In the genomic region with DNA sequence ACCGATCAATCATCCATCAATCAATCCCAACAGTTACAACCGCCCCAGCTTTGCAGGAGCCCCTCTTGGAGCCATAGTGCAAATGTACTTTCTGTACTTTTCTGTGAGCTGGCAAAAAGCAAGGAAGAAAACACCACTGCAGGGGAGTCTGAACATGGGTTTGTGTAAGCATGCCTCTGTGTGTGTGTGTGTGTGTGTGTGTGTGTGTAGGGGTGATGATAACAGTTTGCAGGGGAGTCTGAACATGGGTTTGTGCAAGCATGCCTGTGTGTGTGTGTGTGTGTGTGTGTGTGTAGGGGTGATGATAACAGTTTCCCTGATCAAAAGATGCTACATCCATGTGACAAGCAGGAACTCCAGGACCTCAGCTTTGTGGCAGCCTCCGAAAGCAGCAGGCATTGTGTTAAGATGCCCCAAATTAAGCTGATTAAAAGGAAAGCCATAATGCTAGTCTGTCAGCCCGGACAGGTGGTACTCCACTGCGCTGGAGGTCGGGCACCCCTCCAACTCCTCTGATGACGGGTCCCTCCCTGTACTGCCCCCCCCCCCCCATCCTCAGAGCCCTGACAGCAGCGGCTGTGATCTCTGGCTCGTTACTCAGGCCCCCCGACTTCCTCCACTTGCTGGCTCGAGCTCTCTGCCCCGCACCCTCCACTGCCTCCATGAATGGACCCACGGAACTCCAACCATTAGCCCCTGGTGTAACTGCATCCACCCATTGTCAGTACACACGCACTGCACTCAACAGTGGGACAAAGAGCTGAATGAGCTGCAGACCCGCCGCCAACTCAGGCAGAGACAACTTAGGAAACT, we compare ENCODE assay signal across 13 mouse cellular contexts. TPM values are rescaled to one million over a fixed set of nuclear protein-coding genes. Genes with fewer than 3 reads are reported as not detected.
DNase-seq lines count a peak whose midpoint lies in the region; ATAC-seq and TF ChIP-seq lines count a peak whose summit lies in the region.
"Had no signal": no experiment of that assay in that cellular context is flagged by ENCODE, and none has a peak within 500 bp of the region (broad histone marks: within the 10 kb centered on the region; RNA-seq: fewer than 3 reads in every experiment).

No protein-coding gene starts in this region.

- no peak for TF ChIP-seq EP300 in heart, postnatal 0 days (IDR thresholded peaks at IDR 0.05; ENCODE audit: low read depth)

- no peak overlapping the region for H3K9ac ChIP-seq in heart, postnatal 0 days (replicated peaks; ENCODE audit: low read depth, low read length)
- no peak overlapping the region for H3K9ac ChIP-seq in embryonic facial prominence, embryonic 12.5 days
- no peak overlapping the region for H3K9ac ChIP-seq in hindbrain, embryonic 11.5 days (ENCODE audit: low read depth, low read length)
- H3K9ac ChIP-seq in midbrain, embryonic 16.5 days (ENCODE audit: low read depth, low read length), result peak overlapping the region; percentile 49
- H3K9ac ChIP-seq: heart, embryonic 13.5 days; limb, embryonic 13.5 days; lung, embryonic 15.5 days had no signal

- 64% methylated on average over 15 of the region's 16 CpGs for WGBS in heart, postnatal 0 days
- 75% methylated on average over 16 of the region's 16 CpGs for WGBS in embryonic facial prominence, embryonic 12.5 days
- 55% methylated on average over 15 of the region's 16 CpGs for WGBS in hindbrain, embryonic 11.5 days
- WGBS in midbrain, embryonic 16.5 days, result 21% methylated on average over 12 of the region's 16 CpGs

- no peaks in the 10 kb centered on the region for H3K9me3 ChIP-seq in heart, postnatal 0 days (replicated peaks; ENCODE audit: control insufficient read depth, low read length)
- no peaks in the 10 kb centered on the region for H3K9me3 ChIP-seq in embryonic facial prominence, embryonic 12.5 days
- no peaks in the 10 kb centered on the region for H3K9me3 ChIP-seq in hindbrain, embryonic 11.5 days (ENCODE audit: control insufficient read depth, low read length)
- no peaks in the 10 kb centered on the region for H3K9me3 ChIP-seq in midbrain, embryonic 16.5 days (replicated peaks; ENCODE audit: control insufficient read depth, low read length, poor library complexity, severe bottlenecking)
- H3K9me3 ChIP-seq: heart, embryonic 13.5 days; limb, embryonic 13.5 days; lung, embryonic 15.5 days had no signal

- H3K4me2 ChIP-seq in heart, postnatal 0 days (ENCODE audit: low read depth, low read length), result no peak overlapping the region
- H3K4me2 ChIP-seq in embryonic facial prominence, embryonic 12.5 days (replicated peaks), result no peak overlapping the region
- H3K4me2 ChIP-seq in hindbrain, embryonic 11.5 days (replicated peaks; ENCODE audit: low read depth, low read length), result no peak overlapping the region
- peak overlapping the region; percentile 60 for H3K4me2 ChIP-seq in midbrain, embryonic 16.5 days (ENCODE audit: low read length)
- H3K4me2 ChIP-seq: heart, embryonic 13.5 days; limb, embryonic 13.5 days; lung, embryonic 15.5 days had no signal

- H3K27me3 ChIP-seq in heart, postnatal 0 days (ENCODE audit: control insufficient read depth, insufficient read depth, low read length), result no peaks in the 10 kb centered on the region
- H3K27me3 ChIP-seq in embryonic facial prominence, embryonic 12.5 days, result 0 out of 2 replicates have a peak, but pooled peaks cover 2% of the 10 kb centered on the region
- no peaks in the 10 kb centered on the region for H3K27me3 ChIP-seq in hindbrain, embryonic 11.5 days (ENCODE audit: control insufficient read depth, insufficient read depth, low read length)
- H3K27me3 ChIP-seq in midbrain, embryonic 16.5 days (ENCODE audit: control insufficient read depth, insufficient read depth, low read depth, low read length), result no peaks in the 10 kb centered on the region
- H3K27me3 ChIP-seq: heart, embryonic 13.5 days; limb, embryonic 13.5 days; lung, embryonic 15.5 days had no signal

- peaks cover 81% of the 10 kb centered on the region for H3K36me3 ChIP-seq in heart, postnatal 0 days (replicated peaks; ENCODE audit: control insufficient read depth, insufficient read depth, low read length)
- H3K36me3 ChIP-seq in embryonic facial prominence, embryonic 12.5 days, result peaks cover 96% of the 10 kb centered on the region
- H3K36me3 ChIP-seq in hindbrain, embryonic 11.5 days (ENCODE audit: control insufficient read depth, insufficient read depth, low read length), result peaks cover 3% of the 10 kb centered on the region; the same call in 1 of the 2 replicates
- H3K36me3 ChIP-seq in midbrain, embryonic 16.5 days (ENCODE audit: control insufficient read depth, insufficient read depth, low read length), result no peaks in the 10 kb centered on the region

- peak; percentile 17; the same call in 1 of the 2 replicates for ATAC-seq in heart, postnatal 0 days (ENCODE audit: insufficient read depth, low read depth)
- peak; percentile 47; the same call in 1 of the 2 replicates for ATAC-seq in embryonic facial prominence, embryonic 12.5 days (ENCODE audit: insufficient number of reproducible peaks, insufficient read depth, low FRiP score, low TSS enrichment)
- ATAC-seq in hindbrain, embryonic 11.5 days (ENCODE audit: low FRiP score), result peak; percentile 58
- peak; percentile 86 for ATAC-seq in midbrain, embryonic 16.5 days

- H3K4me3 ChIP-seq in heart, postnatal 0 days (ENCODE audit: low read depth, low read length), result no peak overlapping the region
- no peak overlapping the region for H3K4me3 ChIP-seq in embryonic facial prominence, embryonic 12.5 days
- no peak overlapping the region for H3K4me3 ChIP-seq in hindbrain, embryonic 11.5 days (ENCODE audit: low read depth, low read length)
- H3K4me3 ChIP-seq in midbrain, embryonic 16.5 days (ENCODE audit: low read depth, low read length), result peak overlapping the region; percentile 25
- H3K4me3 ChIP-seq: heart, embryonic 13.5 days; limb, embryonic 13.5 days; lung, embryonic 15.5 days had no signal

- intact Hi-C loops in heart, postnatal 36 days (cut with DNase I), result no loop called here

- no peak overlapping the region for H3K27ac ChIP-seq in heart, postnatal 0 days (ENCODE audit: low read depth)
- H3K27ac ChIP-seq in embryonic facial prominence, embryonic 12.5 days, result no peak overlapping the region
- no peak overlapping the region for H3K27ac ChIP-seq in hindbrain, embryonic 11.5 days (ENCODE audit: low read depth, low read length)
- peak overlapping the region; percentile 26; the same call in 1 of the 2 replicates for H3K27ac ChIP-seq in midbrain, embryonic 16.5 days (ENCODE audit: low read length)
- H3K27ac ChIP-seq: heart, embryonic 13.5 days; limb, embryonic 13.5 days; lung, embryonic 15.5 days had no signal

- no peak for TF ChIP-seq CTCF in heart, postnatal 0 days (IDR thresholded peaks at IDR 0.05; ENCODE audit: low read depth)

- no peaks in the 10 kb centered on the region for H3K4me1 ChIP-seq in heart, postnatal 0 days (ENCODE audit: control insufficient read depth, insufficient read depth)
- no peaks in the 10 kb centered on the region for H3K4me1 ChIP-seq in embryonic facial prominence, embryonic 12.5 days
- H3K4me1 ChIP-seq in hindbrain, embryonic 11.5 days (replicated peaks; ENCODE audit: control insufficient read depth, insufficient read depth, low read length), result peaks cover 2% of the 10 kb centered on the region; the same call in 1 of the 2 replicates
- peaks cover 6% of the 10 kb centered on the region for H3K4me1 ChIP-seq in midbrain, embryonic 16.5 days (ENCODE audit: control insufficient read depth, insufficient read depth, low read length)
- H3K4me1 ChIP-seq: limb, embryonic 13.5 days; lung, embryonic 15.5 days had no signal

- DNase-seq in heart, postnatal 0 days (ENCODE audit: low spot score), result no peak
- no peak for DNase-seq in heart, postnatal 36 days
- no peak for DNase-seq in hindbrain, embryonic 11.5 days (ENCODE audit: low spot score)
- DNase-seq in lung, postnatal 25 days (ENCODE audit: low spot score), result no peak
- DNase-seq in lung, postnatal 36 days, result no peak
- no peak for DNase-seq in frontal cortex, postnatal 10 days (ENCODE audit: low spot score in 2 of 2)
- DNase-seq: embryo, embryonic 11 days; kidney, adult 11 months had no signal

RNA-seq across cellular contexts. Expression of a gene that starts 18.4 kb away (rescaled TPM):
- 31.1 and 34.5 TPM in 2 replicates for total RNA-seq in heart, postnatal 0 days (2014; rRNA removed; ENCODE audit: low replicate concordance)
- polyA plus RNA-seq in heart, postnatal 0 days (2015; fragmentation: Nextera tagmentation; extraction: Ambion mirVana), result 383 and 392 TPM in 2 replicates
- 100 to 1,000 TPM; 107 to 138 TPM for total RNA-seq in heart, postnatal 36 days (2021)
- 846 and 908 TPM in 2 replicates for polyA plus RNA-seq in embryonic facial prominence, embryonic 12.5 days (2016; fragmentation: Nextera tagmentation; extraction: Ambion mirVana)
- polyA plus RNA-seq in hindbrain, embryonic 11.5 days (2014; fragmentation: Nextera tagmentation; extraction: Ambion mirVana), result 1,153 and 1,300 TPM in 2 replicates
- polyA plus RNA-seq in midbrain, embryonic 16.5 days (2015; fragmentation: Nextera tagmentation; extraction: Ambion mirVana), result 245 and 326 TPM in 2 replicates

RNA-seq across cellular contexts. Expression of a gene that starts 24.3 kb away (rescaled TPM):
- 9.0 and 21.1 TPM in 2 replicates for total RNA-seq in heart, postnatal 0 days (2014; rRNA removed; ENCODE audit: low replicate concordance)
- 14.4 and 15.6 TPM in 2 replicates for polyA plus RNA-seq in heart, postnatal 0 days (2015; fragmentation: Nextera tagmentation; extraction: Ambion mirVana)
- total RNA-seq in heart, postnatal 36 days (2021), result 10 to 100 TPM; 45.8 to 48.8 TPM
- 4.2 and 4.3 TPM in 2 replicates for polyA plus RNA-seq in embryonic facial prominence, embryonic 12.5 days (2016; fragmentation: Nextera tagmentation; extraction: Ambion mirVana)
- polyA plus RNA-seq in hindbrain, embryonic 11.5 days (2014; fragmentation: Nextera tagmentation; extraction: Ambion mirVana), result 5.8 and 6.4 TPM in 2 replicates
- 5.9 and 7.4 TPM in 2 replicates for polyA plus RNA-seq in midbrain, embryonic 16.5 days (2015; fragmentation: Nextera tagmentation; extraction: Ambion mirVana)

Comparison
In these comparisons a context has a peak if more than half of its experiments do, and no peak if none do; other contexts are left out.
1. ATAC-seq: peak in every context shown above with its lines; median percentile 86 in midbrain, embryonic 16.5 days; 58 in hindbrain, embryonic 11.5 days; 47 in embryonic facial prominence, embryonic 12.5 days; 17 in heart, postnatal 0 days.